Mouse (Mus musculus) kidney, adult 9 months (tissue): ENCODE measurements at regions not wholly inside any gene's neighbourhood (a gene's known extent, or its start where the extent isn't known, plus 50 kb on each side); places are given as distances from the start of the nearest gene placed in this dataset.
A peak's percentile ranks its signal among the peaks of the same experiment; 100 is the strongest.

Source experiments
- DNase-seq: peaks from one replicate; pipeline ENCODE4 v3.0.0; 2022

DNA sequence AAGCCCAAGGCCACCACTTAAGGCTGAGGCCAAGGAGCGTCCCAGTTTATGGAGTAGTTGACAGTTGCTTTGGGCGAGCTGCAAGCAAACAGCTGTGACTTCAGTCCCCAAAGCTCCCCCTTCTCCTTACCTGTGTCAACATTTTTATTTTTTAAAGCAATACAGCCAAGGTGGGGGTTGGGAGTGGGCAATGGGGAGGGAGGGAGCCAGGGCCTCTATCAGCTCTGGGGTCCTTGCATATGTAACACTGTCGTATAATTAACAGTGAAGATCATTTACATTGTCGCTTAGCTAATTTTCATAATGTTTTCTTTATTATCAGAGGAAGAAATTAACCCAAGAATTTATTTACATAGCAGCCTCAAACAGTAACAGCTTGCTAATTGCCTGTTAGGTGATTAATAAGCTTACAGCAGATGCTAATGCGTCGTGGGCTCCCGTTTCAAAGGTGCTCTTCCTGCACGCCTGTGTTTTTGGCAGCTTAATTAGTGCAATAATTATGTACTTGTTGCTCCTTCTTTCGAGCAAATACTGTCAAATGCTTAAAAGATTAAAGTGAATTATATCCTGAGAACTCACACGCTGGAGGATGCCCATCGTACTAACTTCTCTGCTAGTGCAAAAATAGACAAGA is 227.4 kb upstream of the Tle3 start:
- DNase-seq, result no peak

DNA sequence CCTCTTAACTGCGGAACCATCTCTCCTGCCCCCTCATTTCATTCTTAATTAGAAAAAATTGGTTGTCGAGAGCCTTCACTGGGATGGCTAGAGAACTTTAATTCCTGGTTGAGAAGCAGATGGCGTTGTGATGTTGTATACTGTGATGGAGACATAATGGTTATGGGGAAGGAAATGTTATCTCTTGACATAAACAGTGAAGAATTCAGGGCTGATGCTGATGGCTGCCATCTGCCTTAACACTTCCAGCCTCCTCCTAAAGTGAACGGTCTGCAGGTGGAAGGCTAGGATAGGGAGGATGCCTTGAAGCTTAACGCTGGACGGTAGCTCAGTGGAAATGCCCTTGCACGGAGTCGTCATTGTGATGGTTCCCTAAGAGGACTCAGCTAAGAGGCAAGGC is 226.4 kb upstream of the Tle3 start:
- DNase-seq, result no peak

- DNase-seq, result no peak
Measured at GRCm38 (mm10) chr9:61151201-61151600, 221.0 kb upstream of the Tle3 start.

DNA sequence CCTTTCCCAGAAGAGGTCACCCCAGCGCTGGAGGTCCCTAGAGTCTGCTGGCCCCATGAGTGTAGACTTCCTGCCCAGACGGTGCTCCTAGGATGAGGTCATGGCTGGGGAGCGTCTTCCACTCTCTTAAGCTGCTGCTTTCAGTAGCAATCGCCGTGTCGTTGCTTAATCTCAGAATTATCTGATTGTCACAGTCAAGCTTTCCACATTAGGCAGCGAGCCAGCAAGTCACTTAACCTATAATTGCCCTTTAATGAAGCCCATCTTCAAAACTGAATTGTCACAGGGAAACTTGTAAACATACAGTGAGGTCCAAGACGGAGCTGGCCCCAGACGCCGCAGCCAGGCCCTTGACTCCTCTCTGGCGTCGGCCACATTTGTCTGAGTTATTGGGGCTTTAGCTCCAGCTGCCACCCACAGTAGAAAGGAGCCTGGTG is 220.2 kb upstream of the Tle3 start:
- DNase-seq, result peak; percentile 34

- no peak for DNase-seq
Measured at GRCm38 (mm10) chr9:61154721-61155120, 217.4 kb upstream of the Tle3 start.

DNA sequence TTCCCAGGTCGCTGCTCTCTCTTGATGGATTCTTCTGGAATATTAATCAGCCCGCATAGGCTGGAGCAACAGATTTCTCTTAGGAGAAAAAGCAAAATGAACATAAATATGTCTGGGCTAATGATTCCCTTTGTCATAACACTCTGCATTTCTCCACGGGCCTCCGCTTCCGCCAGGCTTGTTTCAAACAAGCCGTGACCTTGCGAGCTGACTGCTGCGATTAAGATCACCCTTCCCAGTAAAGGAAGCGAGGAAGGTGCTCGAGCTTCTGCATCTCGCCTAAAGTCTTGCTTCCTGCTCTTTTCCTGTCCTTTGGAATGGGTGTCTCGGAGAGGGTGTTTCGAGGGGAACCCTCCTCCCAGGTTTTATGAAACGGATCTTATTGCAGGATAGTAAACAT is 216.3 kb upstream of the Tle3 start:
- DNase-seq, result no peak

- no peak for DNase-seq
Measured at GRCm38 (mm10) chr9:61158192-61158770, 213.9 kb upstream of the Tle3 start.

- DNase-seq, result no peak
Measured at GRCm38 (mm10) chr9:61159159-61159558, 213.0 kb upstream of the Tle3 start.

- peak; percentile 64 for DNase-seq
Measured at GRCm38 (mm10) chr9:61159616-61160015, 212.6 kb upstream of the Tle3 start.

DNA sequence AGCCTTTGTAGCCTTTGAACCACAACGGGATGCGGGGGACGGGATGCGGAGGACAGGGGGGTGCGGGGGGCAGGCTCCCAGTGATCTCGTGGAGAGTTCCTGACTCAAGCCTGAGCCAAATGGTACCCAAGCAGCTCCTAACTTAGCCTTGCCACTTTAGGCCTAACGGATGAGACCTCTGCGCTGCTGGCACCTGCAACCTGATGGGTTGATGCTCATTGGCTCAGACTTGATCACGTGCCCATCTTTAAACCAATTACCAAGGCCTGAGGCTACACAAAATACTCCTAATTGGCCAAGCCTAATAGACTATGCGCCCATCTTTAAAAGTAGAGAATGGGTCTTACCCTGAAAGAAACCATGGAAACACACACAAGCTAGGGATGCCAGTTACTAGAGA is 209.3 kb upstream of the Tle3 start:
- DNase-seq, result no peak

DNA sequence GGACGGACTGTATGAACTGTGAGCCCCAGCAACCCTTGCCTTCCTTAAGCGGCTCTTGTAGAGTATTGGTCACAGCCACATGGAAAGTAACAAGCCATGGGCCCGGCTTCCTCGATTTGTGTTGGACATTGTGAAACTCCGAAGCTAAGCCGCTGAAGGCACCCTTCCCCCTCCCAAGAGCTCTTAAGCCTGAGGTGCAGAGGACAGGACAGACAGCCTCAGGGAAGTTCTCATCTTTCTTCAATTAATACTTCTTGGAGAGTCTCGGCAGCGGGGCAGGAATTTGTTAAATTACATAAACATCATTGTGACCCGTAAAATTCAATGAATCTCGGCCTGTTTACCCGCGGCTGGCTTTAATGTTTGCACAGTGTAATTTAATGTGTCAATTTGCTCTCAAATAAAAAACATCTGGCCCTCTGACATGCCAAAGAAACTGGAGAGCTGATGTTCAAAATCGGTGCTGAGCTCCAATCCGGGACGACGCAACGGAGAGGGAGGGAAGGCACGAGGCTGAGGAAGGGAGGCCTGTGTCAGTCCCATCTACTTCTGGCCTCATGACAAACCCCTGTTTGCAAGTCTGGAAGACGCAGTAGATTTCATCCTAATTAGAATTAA is 208.4 kb upstream of the Tle3 start:
- peak; percentile 20 for DNase-seq

DNA sequence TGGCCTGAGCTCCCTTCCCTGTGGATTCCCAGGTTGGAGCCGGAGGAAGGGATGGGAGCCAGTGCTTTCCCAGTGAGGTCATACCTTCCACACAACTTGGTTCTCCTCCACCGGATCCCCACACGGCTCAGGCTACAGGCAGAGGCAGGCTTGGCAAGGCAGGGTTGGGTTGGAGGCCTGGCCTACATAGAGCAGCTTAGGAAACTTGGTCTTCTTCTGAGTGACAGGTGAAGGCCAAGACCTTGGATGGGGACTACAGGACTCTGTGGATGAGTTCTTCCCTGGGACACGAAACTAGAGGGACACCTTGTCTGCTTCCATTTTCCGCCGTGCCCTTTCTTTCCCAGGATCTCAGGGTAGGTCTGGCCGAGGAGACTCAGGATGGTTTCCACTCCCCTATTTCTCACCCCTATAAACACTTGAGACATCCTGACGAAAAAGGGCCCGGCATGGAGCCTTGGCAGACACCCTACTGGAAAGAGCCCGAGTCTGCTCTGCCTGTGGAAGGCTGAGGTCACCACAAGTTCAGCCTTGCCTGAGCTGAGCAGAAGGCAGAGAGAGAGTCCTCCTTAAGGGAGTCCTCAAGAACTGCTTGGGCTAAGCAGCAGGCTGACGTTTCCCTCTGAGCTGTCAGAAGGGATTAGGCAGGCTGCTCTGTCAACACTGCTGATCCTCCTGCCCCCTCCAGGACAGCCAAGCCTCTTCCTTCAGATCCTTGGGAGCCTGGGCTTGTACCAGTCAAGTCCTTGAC is 207.5 kb upstream of the Tle3 start:
- no peak for DNase-seq

- DNase-seq, result no peak
Measured at GRCm38 (mm10) chr9:61166115-61166514, 206.1 kb upstream of the Tle3 start.

- DNase-seq, result no peak
Measured at GRCm38 (mm10) chr9:61167097-61167842, 204.9 kb upstream of the Tle3 start.

- DNase-seq, result no peak
Measured at GRCm38 (mm10) chr9:61168931-61169330, 203.2 kb upstream of the Tle3 start.

GRCm38 (mm10) chr9:61169506-61170090 is 202.6 kb upstream of the Tle3 start:
- DNase-seq, result peak; percentile 27

DNA sequence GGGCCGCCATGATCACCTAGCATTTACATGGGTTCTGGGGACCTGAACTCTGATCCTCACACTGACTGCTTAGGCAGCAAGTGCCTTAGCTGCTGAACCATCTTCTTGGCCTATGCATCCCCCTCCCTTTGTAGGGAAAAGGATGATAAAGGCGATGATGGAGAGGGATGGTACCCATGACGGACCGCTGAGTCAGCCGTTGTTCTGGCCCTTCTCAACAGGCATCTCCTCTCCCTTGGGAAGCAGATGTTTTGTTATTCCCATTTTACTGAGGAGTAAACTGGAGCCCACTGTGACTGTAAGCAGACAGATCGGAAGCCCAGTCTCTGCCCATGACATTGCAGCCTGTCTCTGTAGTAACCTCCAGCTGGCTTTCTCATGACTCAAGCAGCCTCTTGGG is 201.2 kb upstream of the Tle3 start:
- DNase-seq, result no peak

DNA sequence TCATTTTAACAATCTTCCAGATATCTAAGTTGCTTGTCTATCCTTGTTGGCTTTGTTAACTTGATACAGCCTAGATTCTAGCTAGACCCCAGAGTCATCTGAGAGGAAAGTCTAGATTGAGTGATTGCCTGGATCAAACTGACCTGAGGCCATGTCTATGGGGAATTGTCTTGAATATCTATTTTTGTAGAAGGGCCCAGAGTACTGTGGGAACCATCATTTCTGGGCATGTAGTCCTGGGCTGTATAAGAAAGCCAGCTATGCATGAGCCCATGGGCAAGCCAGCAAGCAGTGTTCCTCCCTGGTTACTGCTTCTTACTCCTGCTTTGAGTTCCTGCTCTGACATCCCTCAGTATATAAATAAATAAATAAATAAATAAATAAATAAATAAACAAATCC is 199.7 kb upstream of the Tle3 start:
- DNase-seq, result no peak

DNA sequence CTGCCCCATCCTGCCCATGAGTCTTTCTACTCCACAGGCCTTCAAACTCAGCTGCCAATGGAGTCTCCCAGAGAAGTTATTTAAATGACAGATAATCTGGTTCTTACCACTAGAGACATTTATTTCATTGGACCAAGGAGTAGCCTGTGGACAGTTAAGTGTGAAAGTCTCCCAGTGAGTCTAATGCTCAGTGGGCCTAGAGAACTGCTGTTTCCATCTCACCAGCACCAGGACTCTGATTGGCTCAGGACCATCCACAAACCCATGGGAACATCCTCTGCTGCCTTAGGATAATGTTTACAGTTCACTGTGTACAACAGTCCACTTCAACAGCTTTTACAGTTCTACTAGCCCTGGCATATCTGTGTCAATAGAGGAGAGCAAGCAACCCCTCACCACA is 198.6 kb upstream of the Tle3 start:
- no peak for DNase-seq

- DNase-seq, result no peak
Measured at GRCm38 (mm10) chr9:61175381-61175780, 196.8 kb upstream of the Tle3 start.

GRCm38 (mm10) chr9:61176856-61177255 is 195.3 kb upstream of the Tle3 start:
- no peak for DNase-seq

DNA sequence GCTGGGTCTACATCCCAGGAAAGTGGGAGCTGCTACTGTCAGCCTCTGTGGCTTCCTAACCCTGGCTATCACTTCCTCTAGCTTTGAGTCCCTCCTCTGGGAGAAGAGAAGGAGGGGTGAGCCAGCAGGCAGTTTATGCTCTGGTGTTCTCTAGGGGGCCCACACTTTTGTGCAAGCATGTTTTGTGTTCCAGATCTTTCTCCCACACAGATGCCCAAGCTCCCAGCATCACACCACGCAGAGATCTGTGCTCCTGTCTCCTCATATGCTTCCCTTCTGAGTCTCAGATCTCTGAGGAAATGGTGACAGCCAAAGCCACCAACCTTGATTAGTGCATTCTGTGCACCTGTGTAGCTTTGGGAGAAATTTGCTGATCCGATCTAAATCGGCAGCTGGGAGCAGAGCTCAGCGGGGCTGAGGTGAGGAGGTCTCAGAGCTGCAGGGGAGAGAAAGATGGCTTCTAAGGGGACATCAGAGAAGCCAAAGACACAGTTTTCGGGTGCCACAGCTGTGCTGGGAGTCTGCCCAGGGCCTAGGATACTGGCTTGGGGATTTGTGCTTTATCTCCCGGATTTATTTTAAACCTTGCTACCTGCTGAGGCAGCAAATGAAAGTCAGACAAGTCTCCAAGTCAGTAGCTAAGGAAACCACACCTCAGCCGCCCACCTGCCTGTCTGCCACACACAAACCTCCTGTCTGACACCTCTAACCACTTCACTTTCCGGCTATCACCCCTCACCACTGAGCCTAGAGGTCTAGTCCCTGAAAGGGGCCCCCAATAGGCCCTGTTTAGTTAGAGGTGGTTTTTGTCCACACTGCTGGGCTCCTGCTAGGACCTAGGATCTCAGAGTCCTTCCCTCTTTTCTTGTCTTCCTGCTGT is 185.4 kb upstream of the Tle3 start:
- DNase-seq, result no peak
